Mouse (Mus musculus): ENCODE data around the gene Babam2.
A peak's percentile ranks its signal among the peaks of the same experiment; 100 is the strongest.

Gene Babam2

GRCm38 (mm10) chr5:32078986-32079385, 381.5 kb downstream of the Babam2 start:
- DNase-seq (ENCODE audit: low spot score in 2 of 2): no peak

- DNase-seq (ENCODE audit: low spot score in 2 of 2): no peak
These were observed 383.2 kb downstream of the Babam2 start for GRCm38 (mm10) chr5:32080490-32081219.

GRCm38 (mm10) chr5:32084401-32084804, 386.9 kb downstream of the Babam2 start:
- DNase-seq (ENCODE audit: low spot score in 2 of 2): no peak

GRCm38 (mm10) chr5:32085566-32085965, 388.1 kb downstream of the Babam2 start:
- no peak for DNase-seq (ENCODE audit: low spot score in 2 of 2)

GRCm38 (mm10) chr5:32085971-32086370, 388.5 kb downstream of the Babam2 start:
- no peak for DNase-seq (ENCODE audit: low spot score in 2 of 2)

GRCm38 (mm10) chr5:32086526-32087090, 389.1 kb downstream of the Babam2 start:
- DNase-seq (ENCODE audit: low spot score in 2 of 2): no peak

GRCm38 (mm10) chr5:32089481-32089880, 392.0 kb downstream of the Babam2 start:
- DNase-seq (ENCODE audit: low spot score in 2 of 2): no peak

GRCm38 (mm10) chr5:32092281-32092680, 394.8 kb downstream of the Babam2 start:
- DNase-seq (ENCODE audit: low spot score in 2 of 2): no peak

- no peak for DNase-seq (ENCODE audit: low spot score in 2 of 2)
These were observed 401.2 kb downstream of the Babam2 start for GRCm38 (mm10) chr5:32098691-32099090.

GRCm38 (mm10) chr5:32102484-32102883, 405.0 kb downstream of the Babam2 start:
- DNase-seq (ENCODE audit: low spot score in 2 of 2): peak; percentile 63 to 80

GRCm38 (mm10) chr5:32102971-32103431, 405.5 kb downstream of the Babam2 start:
- DNase-seq (ENCODE audit: low spot score in 2 of 2): peak; percentile 58 to 63

- DNase-seq (ENCODE audit: low spot score in 2 of 2): no peak
These were observed 406.1 kb downstream of the Babam2 start for GRCm38 (mm10) chr5:32103545-32103944.

- no peak for DNase-seq (ENCODE audit: low spot score in 2 of 2)
These were observed 406.9 kb downstream of the Babam2 start for GRCm38 (mm10) chr5:32104119-32104990.

GRCm38 (mm10) chr5:32106473-32107140, 409.1 kb downstream of the Babam2 start:
- peak; percentile 39 to 57 for DNase-seq (ENCODE audit: low spot score in 2 of 2)

GRCm38 (mm10) chr5:32110651-32111050, 413.2 kb downstream of the Babam2 start:
- DNase-seq (ENCODE audit: low spot score in 2 of 2): no peak

GRCm38 (mm10) chr5:32112206-32112916, 414.9 kb downstream of the Babam2 start:
- DNase-seq (ENCODE audit: low spot score in 2 of 2): peak in 1 of 2 experiments; percentile 51

- no peak for DNase-seq (ENCODE audit: low spot score in 2 of 2)
These were observed 423.5 kb downstream of the Babam2 start for GRCm38 (mm10) chr5:32120901-32121376.

GRCm38 (mm10) chr5:32121936-32122335, 424.5 kb downstream of the Babam2 start:
- DNase-seq (ENCODE audit: low spot score in 2 of 2): no peak

GRCm38 (mm10) chr5:32122363-32122762, 424.9 kb downstream of the Babam2 start:
- DNase-seq (ENCODE audit: low spot score in 2 of 2): no peak

GRCm38 (mm10) chr5:32124957-32125356, 427.5 kb downstream of the Babam2 start:
- no peak for DNase-seq (ENCODE audit: low spot score in 2 of 2)

- DNase-seq (ENCODE audit: low spot score in 2 of 2): no peak
These were observed 429.7 kb downstream of the Babam2 start for GRCm38 (mm10) chr5:32127226-32127625.

Data from heart, adult 9 months (tissue).